Mouse (Mus musculus): ENCODE measurements at regions not wholly inside any gene's neighbourhood (a gene's known extent, or its start where the extent isn't known, plus 50 kb on each side); places are given as distances from the start of the nearest gene placed in this dataset.
A peak's percentile ranks its signal among the peaks of the same experiment; 100 is the strongest.
"Not testable (repeated sequence)": the region's sequence is repeated elsewhere in the genome, so short reads cannot be mapped to it uniquely, and the experiment has no call there.

DNA sequence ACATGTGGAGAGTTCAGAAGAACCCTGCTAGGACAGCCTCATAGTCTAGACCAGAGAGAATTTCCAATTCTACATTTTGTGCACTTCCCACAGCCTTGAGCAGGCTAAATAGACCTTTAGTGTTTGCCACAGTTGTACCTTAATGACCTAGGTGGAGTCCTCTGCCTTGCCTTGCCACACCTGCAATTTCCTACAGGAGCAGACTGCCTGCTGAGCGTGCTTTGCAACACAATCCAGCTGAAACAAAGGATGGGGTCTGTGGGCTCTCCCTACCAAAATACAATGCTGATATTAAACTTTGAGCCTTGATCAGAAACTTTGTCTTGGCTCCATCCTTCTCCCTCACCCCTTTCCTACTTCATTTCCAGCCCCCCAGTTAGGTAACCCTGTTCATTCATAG lies 326.0 kb upstream of the Snx7 start:
- no peaks in the 10 kb centered on the region for H3K9me3 ChIP-seq (ENCODE audit: low read length)
- no peak for ATAC-seq (ENCODE audit: low FRiP score, low TSS enrichment)
- WGBS: 64% methylated on average over 1 of the region's 1 CpGs
- H3K36me3 ChIP-seq (ENCODE audit: insufficient read depth, low read length): no peaks in the 10 kb centered on the region
- H3K4me3 ChIP-seq (ENCODE audit: low read length): no peak overlapping the region
- H3K4me1 ChIP-seq (ENCODE audit: insufficient read depth, low read length): no peaks in the 10 kb centered on the region
- no peak overlapping the region for H3K27ac ChIP-seq (ENCODE audit: low read length)
- H3K27me3 ChIP-seq (ENCODE audit: insufficient read depth, low read length): no peaks in the 10 kb centered on the region
- H3K4me2 ChIP-seq (replicated peaks; ENCODE audit: low read depth, low read length): no peak overlapping the region
- H3K9ac ChIP-seq (replicated peaks; ENCODE audit: low read length): no peak overlapping the region

DNA sequence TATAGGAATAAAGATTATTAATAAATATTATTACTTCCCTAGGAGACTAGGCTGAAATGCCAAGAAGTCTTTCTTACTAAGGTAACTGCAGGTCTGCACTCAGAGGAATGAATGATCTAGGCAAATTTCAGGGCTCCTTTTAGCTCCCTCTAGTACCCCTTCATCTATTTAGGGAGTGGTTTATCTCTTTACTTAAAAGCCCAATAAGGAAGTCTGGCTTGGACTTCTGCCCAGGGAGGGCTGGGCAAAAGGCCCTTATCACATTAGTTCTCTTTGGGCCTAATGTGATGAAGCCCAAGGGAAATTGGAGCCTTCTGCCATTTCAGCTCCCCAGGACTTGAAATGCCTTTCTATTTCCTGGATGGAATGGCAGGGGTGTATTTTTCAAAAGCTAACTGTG lies 320.6 kb upstream of the Snx7 start:
- Histone ChIP-seq H3K27me3 (ENCODE audit: insufficient read depth, low read length) (no peaks in the 10 kb centered on the region), H3K9ac (replicated peaks; ENCODE audit: low read length) (no peak overlapping the region), H3K4me3 (ENCODE audit: low read length) (no peak overlapping the region), H3K27ac (ENCODE audit: low read length) (no peak overlapping the region), H3K4me1 (ENCODE audit: insufficient read depth, low read length) (no peaks in the 10 kb centered on the region), H3K9me3 (ENCODE audit: low read length) (no peaks in the 10 kb centered on the region), H3K4me2 (replicated peaks; ENCODE audit: low read depth, low read length) (no peak overlapping the region), H3K36me3 (ENCODE audit: insufficient read depth, low read length) (no peaks in the 10 kb centered on the region)
- ATAC-seq (ENCODE audit: low FRiP score, low TSS enrichment): no peak

DNA sequence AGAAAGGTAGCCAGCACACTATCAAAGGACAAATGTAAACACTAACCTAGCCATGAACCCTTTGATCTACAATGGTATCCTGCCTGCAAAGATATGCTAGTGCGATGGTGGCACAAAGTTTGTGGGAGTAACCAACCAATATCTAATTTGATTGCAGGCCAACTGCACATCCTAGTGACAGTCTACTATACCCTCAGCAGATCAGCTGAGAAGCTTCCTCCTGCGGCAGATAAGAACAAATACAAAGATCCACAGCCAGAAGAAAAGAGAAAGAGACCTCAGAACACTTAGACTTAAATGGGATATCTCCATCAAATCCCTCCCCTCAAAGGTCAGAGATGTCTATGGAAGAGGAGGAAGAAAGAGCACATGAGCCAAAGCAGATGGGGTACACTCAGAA lies 308.7 kb upstream of the Snx7 start:
- WGBS: 83% methylated on average over 2 of the region's 2 CpGs
- no peak overlapping the region for H3K4me3 ChIP-seq (ENCODE audit: low read length)
- H3K27me3 ChIP-seq (ENCODE audit: insufficient read depth, low read length): no peaks in the 10 kb centered on the region
- H3K9ac ChIP-seq (replicated peaks; ENCODE audit: low read length): no peak overlapping the region
- no peaks in the 10 kb centered on the region for H3K36me3 ChIP-seq (ENCODE audit: insufficient read depth, low read length)
- no peaks in the 10 kb centered on the region for H3K9me3 ChIP-seq (ENCODE audit: low read length)
- H3K27ac ChIP-seq (ENCODE audit: low read length): no peak overlapping the region
- no peak for ATAC-seq (ENCODE audit: low FRiP score, low TSS enrichment)
- H3K4me1 ChIP-seq (ENCODE audit: insufficient read depth, low read length): no peaks in the 10 kb centered on the region
- no peak overlapping the region for H3K4me2 ChIP-seq (replicated peaks; ENCODE audit: low read depth, low read length)

DNA sequence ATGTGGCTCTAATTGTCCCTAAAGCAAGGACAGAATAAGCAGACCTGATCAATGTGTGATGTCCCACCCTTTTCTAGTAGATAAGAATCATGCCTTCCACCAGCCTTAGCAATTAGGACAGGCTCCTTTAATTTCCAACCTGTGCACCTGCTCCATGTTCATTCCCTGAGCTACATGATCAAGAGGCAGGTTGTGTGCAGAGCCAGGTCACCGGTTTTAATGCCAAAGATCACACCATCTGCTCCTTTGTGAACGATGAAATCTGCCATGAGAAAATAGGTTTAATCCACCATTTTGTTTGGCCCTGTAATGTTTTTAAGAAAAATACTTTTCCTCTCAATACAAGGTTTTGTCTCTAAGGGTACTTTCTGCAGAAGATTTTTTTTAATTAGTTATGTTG lies 294.2 kb upstream of the Snx7 start:
- no peaks in the 10 kb centered on the region for H3K9me3 ChIP-seq (ENCODE audit: low read length)
- no peak for ATAC-seq (ENCODE audit: low FRiP score, low TSS enrichment)
- no peak overlapping the region for H3K4me3 ChIP-seq (ENCODE audit: low read length)
- no peak overlapping the region for H3K4me2 ChIP-seq (replicated peaks; ENCODE audit: low read depth, low read length)
- no peaks in the 10 kb centered on the region for H3K4me1 ChIP-seq (ENCODE audit: insufficient read depth, low read length)
- no peaks in the 10 kb centered on the region for H3K27me3 ChIP-seq (ENCODE audit: insufficient read depth, low read length)
- no peak overlapping the region for H3K27ac ChIP-seq (ENCODE audit: low read length)
- WGBS: 74% methylated on average over 2 of the region's 2 CpGs
- H3K9ac ChIP-seq (replicated peaks; ENCODE audit: low read length): no peak overlapping the region
- no peaks in the 10 kb centered on the region for H3K36me3 ChIP-seq (ENCODE audit: insufficient read depth, low read length)

DNA sequence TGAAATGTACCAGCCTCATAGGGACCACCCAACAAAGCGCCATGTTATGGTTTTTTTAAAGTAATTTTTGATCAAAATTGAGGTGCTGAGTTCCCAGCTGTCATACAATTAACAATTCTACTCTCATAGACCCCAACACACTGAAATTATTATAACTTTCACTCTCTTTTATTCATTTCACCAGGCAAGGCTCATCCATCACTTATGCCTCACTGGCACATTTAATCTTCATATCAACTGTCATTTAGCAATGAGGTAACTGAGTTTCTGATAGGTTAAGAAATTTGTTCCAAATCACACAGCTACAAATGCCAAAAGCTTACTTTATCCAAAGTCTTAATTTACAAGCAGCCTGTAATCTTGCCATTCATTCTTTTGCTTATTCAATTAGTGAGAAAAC lies 276.1 kb upstream of the Snx7 start:
- 94% methylated on average over 1 of the region's 1 CpGs for WGBS
- Histone ChIP-seq H3K4me1 (ENCODE audit: insufficient read depth, low read length) (no peaks in the 10 kb centered on the region), H3K9ac (replicated peaks; ENCODE audit: low read length) (no peak overlapping the region), H3K36me3 (ENCODE audit: insufficient read depth, low read length) (no peaks in the 10 kb centered on the region), H3K4me3 (ENCODE audit: low read length) (no peak overlapping the region), H3K27ac (ENCODE audit: low read length) (no peak overlapping the region), H3K4me2 (replicated peaks; ENCODE audit: low read depth, low read length) (no peak overlapping the region), H3K9me3 (ENCODE audit: low read length) (no peaks in the 10 kb centered on the region), H3K27me3 (ENCODE audit: insufficient read depth, low read length) (no peaks in the 10 kb centered on the region)
- ATAC-seq (ENCODE audit: low FRiP score, low TSS enrichment): no peak

DNA sequence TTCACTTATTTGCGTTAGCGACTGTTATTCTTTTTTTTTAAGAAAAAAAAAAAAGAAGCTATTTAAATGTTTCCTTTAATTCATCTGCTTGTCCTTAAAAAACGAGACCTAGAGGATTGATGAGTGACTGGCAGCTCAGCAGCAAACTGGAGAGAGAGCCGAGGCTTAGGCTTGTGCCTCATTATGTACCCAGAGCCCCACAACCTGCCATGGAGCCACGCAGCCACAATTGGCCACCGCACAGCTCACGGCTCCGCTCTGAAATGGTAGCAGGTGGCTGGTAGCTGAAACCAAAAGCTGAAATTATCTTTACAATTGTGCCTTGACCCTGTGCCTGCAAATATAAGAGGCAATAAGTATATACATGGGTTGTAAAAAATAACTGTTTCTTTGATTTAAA lies 273.0 kb upstream of the Snx7 start:
- no peaks in the 10 kb centered on the region for H3K36me3 ChIP-seq (ENCODE audit: insufficient read depth, low read length)
- H3K4me3 ChIP-seq (ENCODE audit: low read length): no peak overlapping the region
- H3K4me1 ChIP-seq (ENCODE audit: insufficient read depth, low read length): no peaks in the 10 kb centered on the region
- H3K9me3 ChIP-seq (ENCODE audit: low read length): no peaks in the 10 kb centered on the region
- WGBS: 76% methylated on average over 8 of the region's 8 CpGs
- no peak overlapping the region for H3K9ac ChIP-seq (replicated peaks; ENCODE audit: low read length)
- ATAC-seq (ENCODE audit: low FRiP score, low TSS enrichment): no peak
- H3K27ac ChIP-seq (ENCODE audit: low read length): no peak overlapping the region
- H3K27me3 ChIP-seq (ENCODE audit: insufficient read depth, low read length): no peaks in the 10 kb centered on the region
- no peak overlapping the region for H3K4me2 ChIP-seq (replicated peaks; ENCODE audit: low read depth, low read length)

DNA sequence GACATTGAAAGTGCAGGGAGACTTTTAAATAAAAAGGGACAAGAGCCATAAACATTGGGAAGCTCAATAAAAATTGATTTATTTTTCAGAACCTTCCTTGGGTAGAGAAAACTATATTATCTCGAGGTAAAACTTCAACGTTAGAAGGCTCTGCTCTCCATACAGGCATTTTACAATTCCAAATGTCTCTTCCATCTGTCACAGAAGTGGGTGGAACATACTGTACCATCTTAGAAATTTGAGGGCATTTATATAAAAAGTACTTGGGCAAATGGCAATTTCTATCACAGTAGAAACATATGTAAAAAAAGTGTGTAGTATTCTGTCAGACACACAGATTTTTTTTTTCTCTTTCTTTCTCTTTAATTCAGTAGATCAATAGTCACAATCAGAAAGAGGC lies 271.4 kb upstream of the Snx7 start:
- Histone ChIP-seq H3K36me3 (ENCODE audit: insufficient read depth, low read length) (no peaks in the 10 kb centered on the region), H3K9ac (replicated peaks; ENCODE audit: low read length) (no peak overlapping the region), H3K4me3 (ENCODE audit: low read length) (no peak overlapping the region), H3K27ac (ENCODE audit: low read length) (no peak overlapping the region), H3K27me3 (ENCODE audit: insufficient read depth, low read length) (no peaks in the 10 kb centered on the region), H3K4me1 (ENCODE audit: insufficient read depth, low read length) (no peaks in the 10 kb centered on the region), H3K4me2 (replicated peaks; ENCODE audit: low read depth, low read length) (no peak overlapping the region), H3K9me3 (ENCODE audit: low read length) (no peaks in the 10 kb centered on the region)
- 28% methylated on average over 2 of the region's 2 CpGs for WGBS
- no peak for ATAC-seq (ENCODE audit: low FRiP score, low TSS enrichment)

DNA sequence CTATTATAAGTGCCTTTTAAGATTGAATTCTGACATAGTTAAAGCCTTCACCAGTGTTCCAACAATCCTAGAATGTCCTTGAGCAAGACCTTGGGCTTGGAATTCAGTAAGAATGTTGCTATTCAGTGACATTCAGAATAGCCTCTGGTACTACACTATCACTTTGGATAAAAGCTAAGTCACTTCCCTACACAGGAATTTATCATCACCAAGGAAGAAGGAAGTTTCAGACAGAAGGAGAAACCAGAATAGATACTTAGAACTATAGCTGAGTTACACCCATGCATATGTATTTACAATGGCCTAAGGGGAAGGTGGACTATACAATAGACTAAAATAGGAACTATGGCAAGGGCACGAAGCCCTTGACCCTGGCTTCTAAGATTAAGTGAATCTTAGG lies 259.6 kb upstream of the Snx7 start:
- not testable (repeated sequence) for H3K27me3 ChIP-seq (ENCODE audit: insufficient read depth, low read length); H3K4me3 ChIP-seq (ENCODE audit: low read length); ATAC-seq (ENCODE audit: low FRiP score, low TSS enrichment); H3K4me1 ChIP-seq (ENCODE audit: insufficient read depth, low read length); H3K9me3 ChIP-seq (ENCODE audit: low read length); H3K36me3 ChIP-seq (ENCODE audit: insufficient read depth, low read length); H3K4me2 ChIP-seq (replicated peaks; ENCODE audit: low read depth, low read length); H3K27ac ChIP-seq (ENCODE audit: low read length); H3K9ac ChIP-seq (replicated peaks; ENCODE audit: low read length)
- WGBS: no CpG with 5 or more reads among the region's 1 CpGs

DNA sequence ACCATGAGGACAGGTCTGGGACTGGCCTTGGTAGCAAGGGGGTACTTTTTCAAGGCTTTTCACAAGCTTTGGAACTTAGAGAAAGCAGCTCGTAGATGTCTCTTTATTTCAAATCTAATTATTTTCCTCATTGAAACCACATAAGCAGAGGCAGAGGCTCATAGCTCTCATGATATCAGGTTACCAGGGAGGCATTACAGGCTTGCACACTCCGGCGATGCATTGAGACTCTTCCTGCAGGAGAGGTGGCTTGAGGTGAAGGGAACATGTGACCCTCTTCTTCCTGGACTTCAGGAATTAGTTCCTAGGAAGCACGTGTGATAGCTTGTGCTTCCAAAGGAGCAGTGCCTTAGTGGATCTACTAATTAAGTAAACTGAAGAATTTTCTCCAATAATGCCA lies 233.9 kb upstream of the Snx7 start:
- peak; percentile 65; the same call in 1 of the 2 replicates for ATAC-seq (ENCODE audit: low FRiP score, low TSS enrichment)
- no peaks in the 10 kb centered on the region for H3K4me1 ChIP-seq (ENCODE audit: insufficient read depth, low read length)
- H3K9ac ChIP-seq (replicated peaks; ENCODE audit: low read length): no peak overlapping the region
- H3K36me3 ChIP-seq (ENCODE audit: insufficient read depth, low read length): no peaks in the 10 kb centered on the region
- whole genome bisulfite sequencing: 41% methylated on average over 4 of the region's 4 CpGs
- H3K9me3 ChIP-seq (ENCODE audit: low read length): no peaks in the 10 kb centered on the region
- H3K4me2 ChIP-seq (replicated peaks; ENCODE audit: low read depth, low read length): no peak overlapping the region
- H3K4me3 ChIP-seq (ENCODE audit: low read length): no peak overlapping the region
- H3K27ac ChIP-seq (ENCODE audit: low read length): no peak overlapping the region
- H3K27me3 ChIP-seq (ENCODE audit: insufficient read depth, low read length): no peaks in the 10 kb centered on the region

DNA sequence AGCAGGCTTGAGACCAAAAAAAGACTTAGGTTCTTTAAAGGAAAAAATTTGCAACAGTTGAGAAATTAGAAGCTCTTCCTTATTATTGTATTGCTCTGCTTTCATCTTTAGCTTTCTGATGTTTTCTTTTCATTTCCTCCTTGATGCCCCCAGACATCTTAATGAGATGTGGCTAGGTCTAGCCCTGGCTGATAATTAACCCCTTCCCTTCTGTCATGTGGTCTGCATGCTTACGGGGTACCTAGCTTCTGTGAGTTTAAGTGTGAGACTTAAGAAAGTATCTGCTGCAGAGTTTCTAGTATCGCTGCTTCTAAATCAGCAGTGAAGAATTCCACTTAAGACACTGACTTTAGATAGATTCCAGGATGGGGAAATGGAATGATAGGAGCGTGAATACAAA lies 215.8 kb upstream of the Snx7 start:
- 67% methylated on average over 3 of the region's 3 CpGs for WGBS
- Histone ChIP-seq H3K4me3 (ENCODE audit: low read length) (no peak overlapping the region), H3K27me3 (ENCODE audit: insufficient read depth, low read length) (no peaks in the 10 kb centered on the region), H3K9me3 (ENCODE audit: low read length) (no peaks in the 10 kb centered on the region), H3K36me3 (ENCODE audit: insufficient read depth, low read length) (no peaks in the 10 kb centered on the region), H3K9ac (replicated peaks; ENCODE audit: low read length) (no peak overlapping the region), H3K4me2 (replicated peaks; ENCODE audit: low read depth, low read length) (no peak overlapping the region), H3K27ac (ENCODE audit: low read length) (no peak overlapping the region), H3K4me1 (ENCODE audit: insufficient read depth, low read length) (no peaks in the 10 kb centered on the region)
- ATAC-seq (ENCODE audit: low FRiP score, low TSS enrichment): peak; percentile 70; the same call in 1 of the 2 replicates

DNA sequence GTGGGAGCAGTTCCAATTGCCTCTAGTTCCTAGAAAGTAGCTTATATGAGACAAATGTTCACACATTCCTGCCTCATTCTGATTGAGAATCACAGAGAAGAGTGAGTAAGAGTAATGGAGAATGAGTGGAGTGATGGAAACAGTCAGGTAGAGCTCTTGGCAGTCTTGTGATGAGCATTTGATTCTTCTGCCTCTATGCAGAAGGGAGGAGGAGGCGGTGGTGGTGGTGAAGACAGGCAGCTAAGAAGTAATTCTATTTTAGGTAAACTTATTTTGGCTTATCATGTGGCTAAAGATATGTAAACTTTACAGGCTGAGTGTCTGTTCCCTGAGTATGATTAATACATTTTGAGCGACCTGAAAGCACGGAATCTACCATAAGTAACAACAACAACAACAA lies 203.6 kb upstream of the Snx7 start:
- no peak overlapping the region for H3K9ac ChIP-seq (replicated peaks; ENCODE audit: low read length)
- H3K4me1 ChIP-seq (ENCODE audit: insufficient read depth, low read length): no peaks in the 10 kb centered on the region
- no peaks in the 10 kb centered on the region for H3K36me3 ChIP-seq (ENCODE audit: insufficient read depth, low read length)
- H3K4me3 ChIP-seq (ENCODE audit: low read length): no peak overlapping the region
- WGBS: 91% methylated on average over 3 of the region's 3 CpGs
- no peaks in the 10 kb centered on the region for H3K27me3 ChIP-seq (ENCODE audit: insufficient read depth, low read length)
- no peak for ATAC-seq (ENCODE audit: low FRiP score, low TSS enrichment)
- H3K4me2 ChIP-seq (replicated peaks; ENCODE audit: low read depth, low read length): no peak overlapping the region
- H3K9me3 ChIP-seq (ENCODE audit: low read length): no peaks in the 10 kb centered on the region
- H3K27ac ChIP-seq (ENCODE audit: low read length): no peak overlapping the region
